Mouse (Mus musculus): ENCODE measurements around the gene Olfr1424.

GRCm38 (mm10) chr19:12024149-12024548, 38.3 kb downstream of the Olfr1424 start:
- TF ChIP-seq CTCF (IDR thresholded peaks at IDR 0.05; ENCODE audit: low read depth) (no peak), EP300 (optimal IDR thresholded peaks at IDR 0.05) (no peak)
